Mouse (Mus musculus): ENCODE measurements around the gene Acsl6.
"Not testable (repeated sequence)": the region's sequence is repeated elsewhere in the genome, so short reads cannot be mapped to it uniquely, and the experiment has no call there.

Gene Acsl6

GRCm38 (mm10) chr11:54303728-54304470, at the start of gene Acsl6:
TSS of gene Acsl6 (plus strand) at chr11:54303798.
- DNase-seq (ENCODE audit: low read depth, low spot score), result no peak

GRCm38 (mm10) chr11:54254114-54254513, 49.5 kb upstream of the Acsl6 start:
- DNase-seq (ENCODE audit: low read depth, low spot score), result no peak

GRCm38 (mm10) chr11:54256624-54257376, 46.8 kb upstream of the Acsl6 start:
- peak; percentile 72 for DNase-seq (ENCODE audit: low read depth, low spot score)

- DNase-seq (ENCODE audit: low read depth, low spot score), result no peak
Measured at GRCm38 (mm10) chr11:54263405-54264031, 40.1 kb upstream of the Acsl6 start.

GRCm38 (mm10) chr11:54264542-54264941, 39.1 kb upstream of the Acsl6 start:
- peak; percentile 37 for DNase-seq (ENCODE audit: low read depth, low spot score)

- no peak for DNase-seq (ENCODE audit: low read depth, low spot score)
Measured at GRCm38 (mm10) chr11:54267177-54267576, 36.4 kb upstream of the Acsl6 start, which contains the start of gene Il3. TSS of gene Il3 (minus strand) at chr11:54267277.

GRCm38 (mm10) chr11:54269191-54269896, 34.3 kb upstream of the Acsl6 start:
- DNase-seq (ENCODE audit: low read depth, low spot score), result no peak

- no peak for DNase-seq (ENCODE audit: low read depth, low spot score)
Measured at GRCm38 (mm10) chr11:54271437-54271949, 32.1 kb upstream of the Acsl6 start.

- no peak for DNase-seq (ENCODE audit: low read depth, low spot score)
Measured at GRCm38 (mm10) chr11:54287821-54288453, 15.7 kb upstream of the Acsl6 start.

- no peak for DNase-seq (ENCODE audit: low read depth, low spot score)
Measured at GRCm38 (mm10) chr11:54292163-54292562, 11.4 kb upstream of the Acsl6 start.

GRCm38 (mm10) chr11:54293980-54294807, 9.4 kb upstream of the Acsl6 start:
- no peak for DNase-seq (ENCODE audit: low read depth, low spot score)

GRCm38 (mm10) chr11:54295971-54296370, 7.6 kb upstream of the Acsl6 start:
- no peak for DNase-seq (ENCODE audit: low read depth, low spot score)

GRCm38 (mm10) chr11:54296734-54297133, 6.9 kb upstream of the Acsl6 start:
- no peak for DNase-seq (ENCODE audit: low read depth, low spot score)

GRCm38 (mm10) chr11:54297471-54297870, 6.1 kb upstream of the Acsl6 start:
- not testable (repeated sequence) for DNase-seq (ENCODE audit: low read depth, low spot score)

- DNase-seq (ENCODE audit: low read depth, low spot score), result no peak
Measured at GRCm38 (mm10) chr11:54298777-54299176, 4.8 kb upstream of the Acsl6 start.

GRCm38 (mm10) chr11:54301994-54302393, 1.6 kb upstream of the Acsl6 start:
- no peak for DNase-seq (ENCODE audit: low read depth, low spot score)

- DNase-seq (ENCODE audit: low read depth, low spot score), result no peak
Measured at GRCm38 (mm10) chr11:54302606-54303005, 992 bp upstream of the Acsl6 start.

GRCm38 (mm10) chr11:54303076-54303727, 396 bp upstream of the Acsl6 start:
- peak; percentile 63 for DNase-seq (ENCODE audit: low read depth, low spot score)

GRCm38 (mm10) chr11:54304471-54304873, 874 bp downstream of the Acsl6 start:
- DNase-seq (ENCODE audit: low read depth, low spot score), result no peak

GRCm38 (mm10) chr11:54305331-54305730, 1.7 kb downstream of the Acsl6 start:
- no peak for DNase-seq (ENCODE audit: low read depth, low spot score)

Measured in embryo, embryonic 11.5 days (tissue).